Mouse (Mus musculus) ES-E14 (cell line): Measurements from ENCODE around the gene Hoxc12.

ENCODE experiments used
- CHD2 ChIP-seq: IDR thresholded peaks from 2 replicates; pipeline ENCODE4 v1.6.1; 2014; ENCODE audit warnings: mild to moderate bottlenecking, low read depth, low read length, inconsistent platforms
- HCFC1 ChIP-seq: IDR thresholded peaks from 2 replicates; pipeline ENCODE4 v1.6.1; 2012; ENCODE audit warnings: low read length, inconsistent platforms, borderline replicate concordance; ENCODE audit not compliant: insufficient read depth
- MAFK ChIP-seq: IDR thresholded peaks from 2 replicates; pipeline ENCODE4 v1.6.1; 2014; ENCODE audit warnings: mild to moderate bottlenecking, low read depth, low read length, inconsistent platforms; ENCODE audit not compliant: insufficient read depth
- ZC3H11A ChIP-seq: IDR thresholded peaks from 2 replicates; pipeline ENCODE4 v1.6.1; 2012; ENCODE audit warnings: low read depth, mild to moderate bottlenecking, inconsistent platforms, low read length, borderline replicate concordance
- ZNF384 ChIP-seq: IDR thresholded peaks from 2 replicates; pipeline ENCODE4 v1.6.1; 2012; ENCODE audit warnings: low read depth, low read length, inconsistent platforms

DNA sequence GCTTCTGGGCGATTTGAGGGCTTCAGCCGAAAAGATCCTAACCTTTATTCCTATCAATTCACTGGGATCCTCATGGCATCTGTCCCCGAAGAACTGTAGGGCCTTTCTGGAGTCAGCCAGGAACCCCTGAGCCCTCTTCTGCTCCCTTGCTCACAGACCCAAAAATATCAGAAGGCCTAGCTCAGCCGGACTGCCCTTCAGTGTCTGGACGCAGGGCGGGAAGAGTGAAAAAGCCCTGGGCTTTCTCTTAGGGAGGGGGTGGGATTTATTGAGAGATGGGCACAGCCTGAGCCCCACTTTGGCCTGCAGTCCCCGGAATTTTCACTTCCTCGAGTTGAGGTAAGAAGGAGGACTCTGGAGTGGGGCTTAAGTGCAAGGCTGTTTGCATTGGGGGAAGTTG is 26.7 kb downstream of the Hoxc12 start:
- TF ChIP-seq CHD2: no peak
- TF ChIP-seq ZC3H11A: no peak
- TF ChIP-seq MAFK: no peak
- no peak for TF ChIP-seq ZNF384
- no peak for TF ChIP-seq HCFC1
